Mouse (Mus musculus) brain, embryonic 14.5 days (tissue): ENCODE results near the gene Abca1.

ENCODE experiments used
- CTCF ChIP-seq: fragments of 200-500 bp; IDR thresholded peaks from 2 replicates; pipeline ENCODE4 v1.5.1; 2012; ENCODE audit warnings: inconsistent platforms, mild to moderate bottlenecking, moderate library complexity, borderline replicate concordance; ENCODE audit not compliant: insufficient read depth, insufficient read length; ENCODE audit errors: extremely low read depth
- POLR2A ChIP-seq: fragments of 200-500 bp; IDR thresholded peaks from 2 replicates; pipeline ENCODE4 v1.6.1; 2012; ENCODE audit warnings: mild to moderate bottlenecking, inconsistent platforms, borderline replicate concordance; ENCODE audit not compliant: poor library complexity, insufficient read depth, insufficient read length, severe bottlenecking; ENCODE audit errors: extremely low read depth

DNA sequence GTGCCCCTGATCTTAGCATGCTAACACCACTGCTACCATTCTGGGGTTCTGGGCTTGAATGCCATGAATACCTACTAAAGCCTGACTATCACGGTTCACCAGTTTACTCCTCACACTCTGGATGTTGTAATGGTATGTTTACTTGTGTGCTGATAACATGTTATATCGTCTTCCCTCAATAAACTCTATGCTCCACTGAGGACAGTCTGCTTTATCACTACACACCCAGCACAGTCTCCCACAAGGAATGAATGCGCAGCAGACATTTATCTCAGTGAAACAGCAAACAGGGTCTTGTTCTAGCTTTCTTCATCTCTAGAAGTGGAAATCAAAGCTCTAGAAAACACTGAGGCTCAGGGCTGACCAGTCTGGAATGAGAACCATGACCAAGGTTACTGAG lies 20.7 kb downstream of the Abca1 start:
- TF ChIP-seq POLR2A (no peak), CTCF (no peak)
